Mouse (Mus musculus) hindbrain, embryonic 14.5 days (tissue): ENCODE results near the gene Tiprl. TPM values are rescaled to one million over a fixed set of nuclear protein-coding genes. Genes with fewer than 3 reads are reported as not detected.

ENCODE experiments used
- ATAC-seq: fragments of 200-750 bp; cut with Nextera tagmentation; 2 replicates; pipeline ENCODE4 v1.8.0; 2017; ENCODE audit warnings: moderate number of reproducible peaks, mild to moderate bottlenecking, moderate TSS enrichment, moderate library complexity; ENCODE audit not compliant: low FRiP score
- DNase-seq: peaks from one replicate; pipeline ENCODE4 v3.0.0-alpha.2; 2015; ENCODE audit warnings: low spot score
- H3K27ac ChIP-seq: fragments of 300-500 bp; sonication (generic); 2 replicates; pipeline ENCODE4 v1.5.1; 2014; ENCODE audit warnings: mild to moderate bottlenecking, moderate library complexity
- H3K27me3 ChIP-seq: fragments of 300-500 bp; sonication (generic); 2 replicates; pipeline ENCODE4 v1.6.1; 2014; ENCODE audit warnings: mild to moderate bottlenecking, low read length, mixed read lengths; ENCODE audit not compliant: control insufficient read depth, insufficient read depth
- H3K36me3 ChIP-seq: fragments of 300-500 bp; sonication (generic); replicated peaks from 2 replicates; pipeline ENCODE4 v1.6.1; 2014; ENCODE audit not compliant: control insufficient read depth, insufficient read depth
- H3K4me1 ChIP-seq: fragments of 300-500 bp; sonication (generic); replicated peaks from 2 replicates; pipeline ENCODE4 v1.6.1; 2014; ENCODE audit warnings: antibody characterized with exemption, low read length, mixed read lengths; ENCODE audit not compliant: control insufficient read depth, insufficient read depth
- H3K4me2 ChIP-seq: fragments of 300-500 bp; sonication (generic); replicated peaks from 2 replicates; pipeline ENCODE4 v1.6.1; 2014; ENCODE audit warnings: mild to moderate bottlenecking, moderate library complexity
- H3K4me3 ChIP-seq: fragments of 300-500 bp; sonication (generic); replicated peaks from 2 replicates; pipeline ENCODE4 v1.5.1; 2014; ENCODE audit warnings: mild to moderate bottlenecking, low read length
- H3K9ac ChIP-seq: fragments of 300-500 bp; sonication (generic); 2 replicates; pipeline ENCODE4 v1.6.1; 2014
- H3K9me3 ChIP-seq: fragments of 300-500 bp; sonication (generic); 2 replicates; pipeline ENCODE4 v1.6.1; 2016; ENCODE audit warnings: low read length; ENCODE audit not compliant: control insufficient read depth
- WGBS: fragments of 180-500 bp; shearing (Covaris S2); extraction: QIAGEN DNeasy Blood & Tissue Kit; methylation state at CpG from one replicate; pipeline ENCODE4 v1.1.7; 2014; 5-methylcytosine and 5-hydroxymethylcytosine counted together
- polyA plus RNA-seq: library from polyadenylated mRNA; unstranded; fragments of >200 nt; fragmentation: Nextera tagmentation; extraction: Ambion mirVana; gene quantifications from 2 replicates; pipeline ENCODE4 v1.2.1, GENCODE M21; 2014

Tiprl gene
- polyA plus RNA-seq, 1 experiment from 2014 or later: 136 TPM

DNA sequence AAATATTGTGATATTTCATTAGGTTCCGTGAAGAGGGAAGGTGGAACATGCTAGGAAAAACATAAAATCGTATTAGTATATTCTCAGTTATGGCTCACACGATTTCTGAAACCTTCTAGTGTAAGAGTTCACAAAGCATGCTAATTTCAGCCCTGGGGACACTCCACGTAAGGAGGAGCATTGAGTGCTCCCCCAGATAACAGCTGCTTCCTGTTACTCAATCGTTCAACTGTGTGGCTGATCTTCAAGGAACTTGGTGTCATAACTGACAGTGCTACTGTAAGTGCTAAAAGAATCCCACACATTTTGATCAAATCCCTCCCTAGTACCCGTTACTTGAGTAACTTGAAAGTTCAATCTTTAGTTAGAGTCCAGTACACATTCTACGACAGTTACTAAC, 21.0 kb downstream of the Tiprl start:
- H3K9me3 ChIP-seq: no peaks in the 10 kb centered on the region
- no peak overlapping the region for H3K9ac ChIP-seq
- H3K4me2 ChIP-seq: no peak overlapping the region
- no peaks in the 10 kb centered on the region for H3K4me1 ChIP-seq
- ATAC-seq: no peak
- WGBS: 93% methylated on average over 7 of the region's 7 CpGs
- peaks cover 75% of the 10 kb centered on the region for H3K36me3 ChIP-seq
- H3K27ac ChIP-seq: no peak overlapping the region
- no peaks in the 10 kb centered on the region for H3K27me3 ChIP-seq
- no peak for DNase-seq
- H3K4me3 ChIP-seq: no peak overlapping the region

DNA sequence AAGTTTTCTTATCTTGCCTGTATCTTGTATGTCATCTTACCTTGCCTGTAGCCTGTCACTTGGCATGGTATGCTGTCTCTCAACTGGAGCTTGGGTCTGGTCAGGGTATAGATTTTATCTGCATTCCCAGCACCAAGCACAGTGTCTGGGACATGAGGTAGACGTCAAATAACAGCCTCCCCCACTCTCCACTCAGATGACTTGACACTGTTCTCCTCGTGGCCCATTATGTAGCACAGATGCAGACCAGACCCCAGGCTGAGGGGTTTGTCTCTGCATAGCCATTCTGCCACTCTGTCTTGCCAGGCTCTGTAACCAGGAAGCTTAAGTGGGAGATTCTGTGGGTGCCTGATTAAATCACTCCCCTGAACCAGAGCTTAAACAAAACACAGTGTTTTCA, 31.2 kb downstream of the Tiprl start:
- H3K36me3 ChIP-seq: no peaks in the 10 kb centered on the region
- no peak for DNase-seq
- H3K4me1 ChIP-seq: no peaks in the 10 kb centered on the region
- no peaks in the 10 kb centered on the region for H3K9me3 ChIP-seq
- H3K27ac ChIP-seq: no peak overlapping the region
- no peak for ATAC-seq
- WGBS: 55% methylated on average over 2 of the region's 2 CpGs
- H3K9ac ChIP-seq: no peak overlapping the region
- no peak overlapping the region for H3K4me2 ChIP-seq
- no peak overlapping the region for H3K4me3 ChIP-seq
- H3K27me3 ChIP-seq: no peaks in the 10 kb centered on the region

DNA sequence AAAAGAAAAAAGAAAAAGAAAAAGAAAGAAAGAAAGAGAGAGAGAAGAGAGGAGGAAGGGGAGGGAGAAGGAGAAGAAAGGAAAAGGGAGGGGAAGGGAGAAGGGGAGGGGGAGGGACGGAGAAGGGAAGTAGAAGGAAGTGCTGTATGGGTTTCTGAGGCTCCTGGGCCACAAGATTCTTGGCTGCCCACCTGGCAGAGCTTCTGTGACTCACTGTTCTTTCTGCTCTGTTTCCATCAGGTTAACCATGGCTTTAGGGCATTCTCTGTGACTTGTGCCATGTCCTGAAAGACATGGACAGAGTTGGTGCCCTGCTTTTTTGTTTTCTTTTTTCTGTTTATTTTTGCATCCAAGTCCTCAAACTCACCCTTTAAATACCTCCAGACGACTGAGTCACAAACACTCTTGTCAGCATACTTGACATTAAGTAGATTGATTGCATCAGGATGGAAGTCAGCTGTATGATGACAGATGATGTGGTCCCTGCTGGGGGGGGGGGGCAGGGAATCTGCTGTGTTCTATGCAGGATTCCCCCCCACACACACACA, 33.2 kb downstream of the Tiprl start:
- Histone ChIP-seq H3K27ac (no peak overlapping the region), H3K36me3 (no peaks in the 10 kb centered on the region), H3K4me3 (no peak overlapping the region), H3K27me3 (no peaks in the 10 kb centered on the region), H3K9me3 (no peaks in the 10 kb centered on the region), H3K9ac (no peak overlapping the region), H3K4me2 (no peak overlapping the region), H3K4me1 (no peaks in the 10 kb centered on the region)
- WGBS: 54% methylated on average over 2 of the region's 2 CpGs
- ATAC-seq: no peak
- no peak for DNase-seq

DNA sequence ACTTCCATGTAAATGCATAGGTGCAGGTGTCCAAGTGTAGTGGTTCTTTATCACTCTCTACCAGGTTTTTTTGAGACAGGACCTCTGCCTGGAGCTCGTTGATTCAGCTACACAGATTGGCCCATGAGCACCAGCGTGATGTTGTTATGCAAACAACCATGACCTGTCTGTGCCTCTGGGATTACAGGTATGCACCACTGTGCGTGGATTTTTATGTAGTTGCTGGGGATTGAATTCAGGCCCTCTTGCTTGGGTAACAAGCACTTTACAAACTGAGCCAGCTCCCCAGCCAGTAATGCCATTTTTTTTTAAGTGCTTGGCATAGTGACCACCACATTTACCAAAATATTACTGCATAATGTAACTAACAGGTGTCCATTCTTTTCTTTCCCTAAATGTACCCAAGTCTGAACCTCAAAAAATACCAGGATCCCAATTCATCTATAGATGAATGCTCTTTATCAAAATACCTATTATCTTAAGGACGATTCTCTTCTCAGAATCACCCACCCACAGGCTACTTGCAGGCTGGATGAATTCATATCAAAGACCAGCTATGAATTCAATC, 35.3 kb downstream of the Tiprl start:
- H3K4me1 ChIP-seq: no peaks in the 10 kb centered on the region
- 87% methylated on average over 4 of the region's 4 CpGs for WGBS
- H3K9me3 ChIP-seq: no peaks in the 10 kb centered on the region
- no peak for ATAC-seq
- H3K27ac ChIP-seq: no peak overlapping the region
- no peak overlapping the region for H3K4me3 ChIP-seq
- H3K36me3 ChIP-seq: no peaks in the 10 kb centered on the region
- H3K9ac ChIP-seq: no peak overlapping the region
- no peak for DNase-seq
- no peak overlapping the region for H3K4me2 ChIP-seq
- H3K27me3 ChIP-seq: no peaks in the 10 kb centered on the region

DNA sequence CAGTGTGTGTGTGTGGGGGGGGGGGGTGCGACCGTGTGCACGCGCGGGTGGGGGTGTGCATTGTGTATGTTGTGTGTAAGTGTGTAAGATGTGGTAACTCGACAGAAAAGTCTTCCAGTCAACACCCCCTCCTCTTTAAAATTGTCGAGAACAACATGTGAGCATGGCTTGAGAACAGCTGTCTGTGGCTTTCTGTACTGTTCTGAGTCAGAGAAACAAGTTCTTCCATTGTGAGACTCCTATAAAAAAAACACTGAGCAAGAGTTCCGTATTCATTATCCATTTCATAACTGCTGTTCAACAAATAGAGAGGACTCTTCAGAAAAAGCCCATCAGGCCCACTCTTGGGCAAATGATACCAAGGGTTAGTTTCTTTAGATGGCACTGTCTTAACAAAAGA, 36.0 kb downstream of the Tiprl start:
- Histone ChIP-seq H3K4me1 (no peaks in the 10 kb centered on the region), H3K9me3 (no peaks in the 10 kb centered on the region), H3K4me3 (no peak overlapping the region), H3K4me2 (no peak overlapping the region), H3K9ac (no peak overlapping the region), H3K36me3 (no peaks in the 10 kb centered on the region), H3K27me3 (no peaks in the 10 kb centered on the region), H3K27ac (no peak overlapping the region)
- ATAC-seq: no peak
- no peak for DNase-seq
- WGBS: 83% methylated on average over 8 of the region's 8 CpGs

DNA sequence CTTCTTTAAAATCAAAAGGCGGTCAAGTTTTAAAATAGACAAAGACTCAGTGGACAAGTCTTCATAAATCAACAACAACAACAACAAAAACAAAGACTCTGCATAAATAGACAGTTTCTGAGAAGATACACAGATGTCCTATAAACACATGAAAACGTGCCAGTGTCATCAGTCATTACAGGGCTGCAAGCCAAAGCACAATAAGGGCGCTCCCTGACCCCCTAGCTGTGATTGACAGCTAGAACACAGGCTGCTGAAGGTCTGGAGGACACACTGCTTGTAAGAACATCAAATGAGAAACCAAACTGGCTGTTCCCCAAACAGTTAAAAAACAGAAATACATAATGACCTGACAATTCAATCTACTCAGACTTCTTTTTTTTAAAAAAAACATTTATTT, 37.2 kb downstream of the Tiprl start:
- H3K27ac ChIP-seq: no peak overlapping the region
- H3K9me3 ChIP-seq: no peaks in the 10 kb centered on the region
- H3K36me3 ChIP-seq: no peaks in the 10 kb centered on the region
- no peak for DNase-seq
- WGBS: 70% methylated on average over 3 of the region's 3 CpGs
- no peak overlapping the region for H3K9ac ChIP-seq
- H3K27me3 ChIP-seq: peaks cover 9% of the 10 kb centered on the region
- H3K4me3 ChIP-seq: no peak overlapping the region
- H3K4me1 ChIP-seq: peaks cover 3% of the 10 kb centered on the region; the same call in 1 of the 2 replicates
- no peak overlapping the region for H3K4me2 ChIP-seq
- ATAC-seq: no peak

DNA sequence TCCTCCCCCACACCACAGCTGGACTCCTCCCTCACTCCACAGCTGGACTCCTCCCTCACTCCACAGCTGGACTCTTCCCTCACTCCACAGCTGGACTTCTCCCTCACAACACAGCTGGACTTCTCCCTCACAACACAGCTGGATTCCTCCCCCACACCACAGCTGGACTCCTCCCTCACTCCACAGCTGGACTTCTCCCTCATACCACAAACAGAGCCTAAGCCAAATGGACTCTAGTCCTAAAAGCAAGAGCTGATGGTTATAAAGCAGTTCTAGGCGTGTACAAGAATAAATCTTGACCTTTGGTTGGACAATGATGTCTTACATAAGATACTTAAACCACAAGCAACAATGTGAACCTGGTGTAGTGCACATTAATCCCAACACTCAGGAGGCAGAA, 37.8 kb downstream of the Tiprl start:
- peaks cover 15% of the 10 kb centered on the region for H3K27me3 ChIP-seq
- ATAC-seq: no peak
- WGBS: 74% methylated on average over 1 of the region's 1 CpGs

DNA sequence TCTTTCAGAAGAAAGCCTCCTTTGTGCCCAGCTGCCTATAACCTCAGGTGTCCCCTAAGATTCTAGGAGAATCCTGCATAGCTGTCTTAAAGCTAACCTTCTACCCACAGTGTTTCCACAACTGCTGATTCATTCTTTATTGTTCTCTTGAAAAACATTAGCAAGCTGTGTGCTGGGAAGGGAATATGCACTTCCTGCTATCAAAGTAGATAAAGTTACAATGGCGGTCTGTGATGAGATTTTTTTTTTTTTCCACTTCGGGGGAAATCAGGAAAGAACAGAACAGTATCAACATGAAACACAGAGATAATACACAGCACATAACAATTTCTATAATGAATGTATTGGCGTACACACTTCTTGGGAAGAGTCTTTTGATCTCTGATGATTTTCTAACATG, 38.9 kb downstream of the Tiprl start:
- H3K27ac ChIP-seq: no peak overlapping the region
- H3K36me3 ChIP-seq: no peaks in the 10 kb centered on the region
- H3K9ac ChIP-seq: no peak overlapping the region
- ATAC-seq (no peak), DNase-seq (no peak)
- 82% methylated on average over 3 of the region's 3 CpGs for WGBS
- peaks cover 25% of the 10 kb centered on the region for H3K27me3 ChIP-seq
- H3K4me3 ChIP-seq: no peak overlapping the region
- peaks cover 4% of the 10 kb centered on the region; the same call in 1 of the 2 replicates for H3K4me1 ChIP-seq
- no peak overlapping the region for H3K4me2 ChIP-seq
- no peaks in the 10 kb centered on the region for H3K9me3 ChIP-seq

More for the DNA sequence above, 37.8 kb downstream of the Tiprl start:
- DNase-seq: no peak
- no peak overlapping the region for H3K4me3 ChIP-seq
- H3K27ac ChIP-seq: no peak overlapping the region
- peaks cover 4% of the 10 kb centered on the region; the same call in 1 of the 2 replicates for H3K4me1 ChIP-seq
- H3K4me2 ChIP-seq: no peak overlapping the region
- H3K9ac ChIP-seq: no peak overlapping the region
- H3K36me3 ChIP-seq: no peaks in the 10 kb centered on the region
- no peaks in the 10 kb centered on the region for H3K9me3 ChIP-seq

DNA sequence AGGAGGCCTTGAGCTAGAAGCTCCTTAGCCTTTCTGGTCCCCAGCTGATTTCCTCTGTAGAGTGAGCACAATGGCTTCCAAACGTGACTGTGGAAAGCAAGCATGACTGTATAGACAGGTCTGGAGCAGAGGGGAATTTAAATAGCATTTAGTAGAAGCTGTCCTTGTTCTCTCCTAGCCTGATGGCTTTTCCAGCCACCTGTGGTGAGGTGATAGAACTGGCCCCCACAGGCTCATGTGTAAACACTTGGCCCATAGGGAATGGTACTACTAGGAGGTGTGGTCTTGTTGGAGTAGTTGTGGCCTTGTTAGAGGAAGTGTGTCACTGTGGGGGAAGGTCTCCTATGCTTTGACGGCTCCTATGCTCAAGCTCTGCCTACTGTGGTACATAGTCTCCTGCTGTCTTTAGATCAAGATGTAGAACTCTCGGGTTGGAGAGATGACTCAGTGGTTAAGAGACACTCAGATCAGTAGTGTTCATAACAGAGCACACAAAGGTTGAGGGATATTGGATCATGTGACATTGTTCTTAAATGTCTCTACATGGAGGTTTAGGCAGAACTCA, 41.3 kb downstream of the Tiprl start:
- Histone ChIP-seq H3K36me3 (no peaks in the 10 kb centered on the region), H3K4me3 (no peak overlapping the region), H3K27ac (no peak overlapping the region), H3K4me2 (no peak overlapping the region), H3K27me3 (peaks cover 29% of the 10 kb centered on the region), H3K9ac (no peak overlapping the region), H3K9me3 (no peaks in the 10 kb centered on the region), H3K4me1 (peaks cover 4% of the 10 kb centered on the region; the same call in 1 of the 2 replicates)
- DNase-seq (no peak), ATAC-seq (no peak)
- 76% methylated on average over 3 of the region's 3 CpGs for WGBS
